Mouse (Mus musculus) midbrain, postnatal 0 days (tissue): ENCODE measurements around the gene Tmem221. TPM values are rescaled to one million over a fixed set of nuclear protein-coding genes. Genes with fewer than 3 reads are reported as not detected.

Experiments used
- ATAC-seq: fragments of 200-750 bp; cut with Nextera tagmentation; 2 replicates; pipeline ENCODE4 v1.8.0; 2017; ENCODE audit warnings: moderate number of reproducible peaks, mild to moderate bottlenecking, moderate TSS enrichment, moderate library complexity; ENCODE audit not compliant: low FRiP score
- DNase-seq: peaks from one replicate; pipeline ENCODE4 v3.0.0-alpha.2; 2015; ENCODE audit warnings: low spot score
- H3K27ac ChIP-seq: fragments of 300-500 bp; sonication (generic); 2 replicates; pipeline ENCODE4 v1.5.1; 2014; ENCODE audit warnings: low read depth, mild to moderate bottlenecking, low read length, mixed read lengths
- H3K27me3 ChIP-seq: fragments of 300-500 bp; sonication (generic); 2 replicates; pipeline ENCODE4 v1.6.1; 2014; ENCODE audit warnings: low read length, control low read depth, mixed read lengths; ENCODE audit not compliant: insufficient read depth
- H3K36me3 ChIP-seq: fragments of 300-500 bp; sonication (generic); 2 replicates; pipeline ENCODE4 v1.6.1; 2014; ENCODE audit warnings: low read length, control low read depth, mixed read lengths; ENCODE audit not compliant: insufficient read depth
- H3K4me1 ChIP-seq: fragments of 300-500 bp; sonication (generic); 2 replicates; pipeline ENCODE4 v1.6.1; 2014; ENCODE audit warnings: mild to moderate bottlenecking, control low read depth, antibody characterized with exemption, low read length, mixed read lengths; ENCODE audit not compliant: insufficient read depth
- H3K4me2 ChIP-seq: fragments of 300-500 bp; sonication (generic); 2 replicates; pipeline ENCODE4 v1.6.1; 2014; ENCODE audit warnings: low read depth, mild to moderate bottlenecking, low read length, mixed read lengths; ENCODE audit not compliant: poor library complexity, severe bottlenecking
- H3K4me3 ChIP-seq: fragments of 300-500 bp; sonication (generic); 2 replicates; pipeline ENCODE4 v1.5.1; 2014; ENCODE audit warnings: low read depth, mild to moderate bottlenecking, low read length, moderate library complexity
- H3K9ac ChIP-seq: fragments of 300-500 bp; sonication (generic); replicated peaks from 2 replicates; pipeline ENCODE4 v1.6.1; 2014; ENCODE audit warnings: mild to moderate bottlenecking, low read length, moderate library complexity, mixed read lengths; ENCODE audit not compliant: poor library complexity, severe bottlenecking
- H3K9me3 ChIP-seq: fragments of 300-500 bp; sonication (generic); 2 replicates; pipeline ENCODE4 v1.6.1; 2016; ENCODE audit warnings: low read length, control low read depth
- CTCF ChIP-seq: IDR thresholded peaks from 2 replicates; pipeline ENCODE4 v1.5.1; 2016; ENCODE audit warnings: antibody characterized with exemption, mild to moderate bottlenecking
- WGBS: fragments of 180-500 bp; shearing (Covaris S2); extraction: QIAGEN DNeasy Blood & Tissue Kit; methylation state at CpG from one replicate; pipeline ENCODE4 v1.1.7; 2014; 5-methylcytosine and 5-hydroxymethylcytosine counted together
- polyA plus RNA-seq: library from polyadenylated mRNA; unstranded; fragments of >200 nt; fragmentation: Nextera tagmentation; extraction: Ambion mirVana; gene quantifications from 2 replicates; pipeline ENCODE4 v1.2.1, GENCODE M21; 2015
- total RNA-seq: library from RNA; depleted of rRNA; stranded (reverse); fragments of >200 nt; gene quantifications from 2 replicates; pipeline ENCODE4 v1.2.3, GENCODE M21; 2014

Gene Tmem221
- total and polyA plus RNA-seq, 2 experiments from 2014 or later, result 0.11 TPM; not detected in 1

GRCm38 (mm10) chr8:71598375-71598774 is 39.7 kb upstream of the Tmem221 start:
- no peak overlapping the region for H3K4me3 ChIP-seq
- ATAC-seq, result no peak
- no peak for DNase-seq
- H3K9me3 ChIP-seq, result no peaks in the 10 kb centered on the region
- H3K4me2 ChIP-seq, result no peak overlapping the region
- TF ChIP-seq CTCF, result no peak
- H3K36me3 ChIP-seq, result 0 out of 2 replicates have a peak, but pooled peaks cover 3% of the 10 kb centered on the region
- H3K27me3 ChIP-seq, result peaks cover 11% of the 10 kb centered on the region
- 0 out of 2 replicates have a peak, but pooled peaks cover 4% of the 10 kb centered on the region for H3K4me1 ChIP-seq
- H3K9ac ChIP-seq, result no peak overlapping the region
- no peak overlapping the region for H3K27ac ChIP-seq

DNA sequence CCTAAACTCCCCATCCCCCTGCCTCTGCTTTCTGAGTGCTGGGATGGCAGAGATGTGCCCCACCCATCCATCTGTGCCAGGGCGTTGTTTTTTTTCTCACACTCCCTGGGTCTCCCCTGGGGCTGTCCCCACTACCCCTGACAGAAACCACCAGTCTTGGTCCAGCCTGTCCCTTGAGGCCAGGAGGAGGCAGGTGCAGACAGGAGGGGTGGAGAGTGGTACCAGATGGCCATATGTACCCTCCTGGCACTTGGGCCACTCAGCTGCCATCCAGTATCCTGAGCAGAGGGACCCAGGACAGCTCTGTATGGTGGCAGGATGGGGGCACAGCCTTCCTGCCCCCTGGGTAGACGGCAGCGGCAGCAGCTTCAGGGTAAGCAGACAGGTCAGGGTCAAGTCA is 38.8 kb upstream of the Tmem221 start, which contains the start of gene Fam129c:
Gene Fam129c, plus strand, starts transcription at position 198 of the 400 bp plus-strand sequence.
- H3K36me3 ChIP-seq, result 0 out of 2 replicates have a peak, but pooled peaks cover 3% of the 10 kb centered on the region
- no peaks in the 10 kb centered on the region for H3K9me3 ChIP-seq
- ATAC-seq (no peak), DNase-seq (no peak)
- H3K9ac ChIP-seq, result no peak within 1 kb of the TSS
- H3K4me3 ChIP-seq, result no peak within 1 kb of the TSS
- no peak for TF ChIP-seq CTCF
- H3K4me1 ChIP-seq, result peaks cover 9% of the 10 kb centered on the region
- no peak within 1 kb of the TSS for H3K27ac ChIP-seq
- 73% methylated on average over 3 of the region's 3 CpGs for WGBS
- peaks cover 9% of the 10 kb centered on the region for H3K27me3 ChIP-seq
- no peak within 1 kb of the TSS for H3K4me2 ChIP-seq

GRCm38 (mm10) chr8:71596798-71597197 is 38.1 kb upstream of the Tmem221 start:
- DNase-seq (no peak), ATAC-seq (no peak)
- Histone ChIP-seq H3K4me1 (peaks cover 6% of the 10 kb centered on the region), H3K4me3 (no peak overlapping the region), H3K9ac (no peak overlapping the region), H3K27me3 (peaks cover 9% of the 10 kb centered on the region), H3K27ac (no peak overlapping the region), H3K36me3 (0 out of 2 replicates have a peak, but pooled peaks cover 3% of the 10 kb centered on the region), H3K4me2 (no peak overlapping the region), H3K9me3 (no peaks in the 10 kb centered on the region)
- no peak for TF ChIP-seq CTCF
- 82% methylated on average over 4 of the region's 4 CpGs for WGBS

DNA sequence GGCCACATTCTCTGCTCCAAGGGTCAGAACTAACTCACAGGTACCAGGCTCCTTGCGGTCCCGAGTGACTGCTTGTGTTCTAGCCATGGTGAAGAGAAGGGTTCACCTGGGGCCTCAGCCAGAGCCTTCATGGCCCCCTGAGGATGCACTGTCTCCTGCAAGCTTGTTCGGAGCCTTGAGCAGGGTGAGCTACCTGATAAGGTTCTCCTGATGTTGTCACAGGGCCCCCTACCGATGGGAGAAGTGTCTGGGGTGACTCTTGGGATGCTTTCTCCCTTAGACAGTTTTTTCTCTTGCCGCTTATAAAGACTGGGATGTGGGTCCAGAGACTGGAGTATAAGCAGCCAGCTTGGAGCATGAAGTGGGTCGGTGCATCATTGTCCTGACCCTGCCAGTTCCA is 37.7 kb upstream of the Tmem221 start:
- no peak for DNase-seq
- Histone ChIP-seq H3K4me3 (no peak overlapping the region), H3K4me1 (peaks cover 6% of the 10 kb centered on the region), H3K27ac (no peak overlapping the region), H3K9ac (no peak overlapping the region), H3K4me2 (no peak overlapping the region), H3K27me3 (peaks cover 9% of the 10 kb centered on the region), H3K36me3 (0 out of 2 replicates have a peak, but pooled peaks cover 3% of the 10 kb centered on the region), H3K9me3 (no peaks in the 10 kb centered on the region)
- WGBS, result 67% methylated on average over 6 of the region's 6 CpGs
- ATAC-seq, result no peak
- TF ChIP-seq CTCF, result no peak

GRCm38 (mm10) chr8:71595862-71596261 is 37.2 kb upstream of the Tmem221 start:
- Histone ChIP-seq H3K4me3 (no peak overlapping the region), H3K36me3 (0 out of 2 replicates have a peak, but pooled peaks cover 3% of the 10 kb centered on the region), H3K9me3 (no peaks in the 10 kb centered on the region), H3K4me1 (peaks cover 6% of the 10 kb centered on the region), H3K27me3 (peaks cover 9% of the 10 kb centered on the region), H3K27ac (no peak overlapping the region), H3K9ac (no peak overlapping the region), H3K4me2 (no peak overlapping the region)
- peak; percentile 98 for TF ChIP-seq CTCF
- peak; percentile 14; the same call in 1 of the 2 replicates for ATAC-seq
- WGBS, result 7% methylated on average over 27 of the region's 27 CpGs
- DNase-seq, result peak; percentile 85

DNA sequence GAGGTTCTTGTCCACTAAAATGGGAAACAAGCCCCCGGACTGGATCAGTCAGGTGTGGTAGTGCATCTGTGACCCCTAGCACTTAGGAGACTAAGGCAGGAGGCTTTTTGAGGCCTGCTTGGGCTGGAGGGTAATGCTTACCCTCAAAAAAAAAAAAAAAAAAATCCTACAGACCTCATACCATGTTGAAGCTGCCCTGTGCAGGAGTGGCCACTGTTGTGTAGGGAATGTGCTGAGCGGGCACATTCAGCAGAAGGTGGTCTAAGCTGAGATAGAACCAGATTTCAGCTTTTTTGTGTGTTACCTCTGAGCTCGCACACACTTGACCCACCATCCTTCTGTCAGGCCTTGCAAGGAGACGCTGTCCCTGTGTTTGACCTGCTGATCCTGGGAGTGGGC is 35.7 kb upstream of the Tmem221 start:
- H3K4me1 ChIP-seq, result peaks cover 10% of the 10 kb centered on the region
- H3K4me2 ChIP-seq, result no peak overlapping the region
- H3K27ac ChIP-seq, result no peak overlapping the region
- DNase-seq, result no peak
- H3K4me3 ChIP-seq, result no peak overlapping the region
- H3K36me3 ChIP-seq, result no peaks in the 10 kb centered on the region
- no peak for ATAC-seq
- TF ChIP-seq CTCF, result no peak
- H3K27me3 ChIP-seq, result no peaks in the 10 kb centered on the region
- H3K9ac ChIP-seq, result no peak overlapping the region
- H3K9me3 ChIP-seq, result no peaks in the 10 kb centered on the region
- WGBS, result 92% methylated on average over 4 of the region's 4 CpGs
